Mouse (Mus musculus) kidney, postnatal 4 days (tissue): ENCODE results near the gene Aacs.
A peak's percentile ranks its signal among the peaks of the same experiment; 100 is the strongest.

Experiments
- DNase-seq, 2 experiments: peaks; one replicate each; pipeline ENCODE4 v3.0.0; 2021; ENCODE audit warnings: mixed read lengths in 2 of 2

Aacs gene

DNA sequence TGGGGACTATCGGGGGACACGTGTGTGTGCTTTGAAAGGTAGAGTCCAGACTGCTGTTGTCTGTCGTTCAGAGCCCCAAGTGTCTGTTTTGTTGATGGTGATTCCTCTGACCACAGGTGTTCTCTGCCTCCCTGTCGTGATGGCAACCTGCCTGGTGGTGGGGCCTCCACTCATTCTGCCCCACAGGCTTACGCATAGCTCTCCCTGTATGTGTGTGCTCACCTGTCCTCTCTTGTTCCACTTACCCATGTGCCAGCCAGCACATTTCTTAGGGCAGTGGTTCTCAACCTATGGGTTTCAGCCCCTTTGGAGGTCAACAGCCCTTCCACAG is 17.4 kb downstream of the Aacs start:
- no peak for DNase-seq

DNA sequence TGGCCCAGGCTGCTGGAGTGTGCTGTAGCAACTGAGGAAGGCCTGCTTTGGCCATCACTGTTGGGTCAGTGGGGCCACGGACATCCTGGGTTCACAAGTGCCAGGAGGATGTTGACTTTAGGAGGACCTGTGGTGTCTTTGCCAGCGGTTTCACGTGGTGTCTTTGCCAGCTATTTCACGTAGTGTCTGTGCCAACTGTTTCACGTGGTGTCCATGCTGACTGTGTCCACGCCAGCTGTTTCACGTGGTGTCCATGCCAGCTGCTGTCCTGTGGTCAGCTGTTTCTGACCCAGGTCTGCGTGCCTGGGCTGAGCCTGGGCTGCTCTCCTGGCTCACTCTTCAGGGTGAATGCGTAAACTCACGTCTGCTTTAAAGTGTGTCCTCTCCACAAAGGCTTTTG is 20.0 kb downstream of the Aacs start:
- DNase-seq, result no peak

DNA sequence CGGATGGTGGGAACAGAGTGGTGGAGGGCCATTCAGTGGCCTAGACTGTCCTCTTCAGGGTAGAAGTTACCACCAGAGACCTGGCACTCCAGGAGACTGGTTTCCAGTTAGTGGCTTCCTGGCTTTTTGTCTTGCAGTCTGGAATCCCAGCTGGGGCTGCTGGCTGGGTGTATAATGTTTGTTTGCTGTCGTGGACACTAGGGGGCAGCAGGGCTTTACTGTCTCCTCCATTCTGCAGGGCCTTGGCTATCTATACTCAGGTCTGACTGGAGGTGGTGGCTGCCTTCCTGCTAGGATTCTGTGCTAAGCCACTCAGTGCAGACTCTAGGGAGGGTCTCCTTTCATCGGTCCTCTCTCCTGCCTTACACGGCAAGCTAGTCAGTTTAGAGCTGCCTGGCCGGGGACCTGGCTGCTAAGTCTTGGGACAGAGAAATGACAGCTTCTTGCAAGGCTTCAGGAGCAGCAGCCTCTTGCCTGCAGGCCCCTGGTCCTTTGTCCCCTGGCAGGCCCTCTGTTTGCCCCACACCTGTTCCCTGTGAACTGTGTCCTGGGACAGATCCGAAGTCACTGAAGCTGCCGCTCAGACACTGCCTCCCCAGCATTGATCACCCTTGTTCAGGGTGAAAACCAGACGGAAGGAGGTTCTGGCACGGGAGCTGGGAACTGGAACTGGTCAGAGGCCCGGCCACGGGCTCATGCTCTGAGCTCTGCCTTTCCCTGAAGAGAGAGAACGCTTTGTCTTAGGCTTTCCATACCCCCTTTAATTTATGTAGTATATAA is 22.4 kb downstream of the Aacs start:
- DNase-seq, result peak; percentile 78 to 84

DNA sequence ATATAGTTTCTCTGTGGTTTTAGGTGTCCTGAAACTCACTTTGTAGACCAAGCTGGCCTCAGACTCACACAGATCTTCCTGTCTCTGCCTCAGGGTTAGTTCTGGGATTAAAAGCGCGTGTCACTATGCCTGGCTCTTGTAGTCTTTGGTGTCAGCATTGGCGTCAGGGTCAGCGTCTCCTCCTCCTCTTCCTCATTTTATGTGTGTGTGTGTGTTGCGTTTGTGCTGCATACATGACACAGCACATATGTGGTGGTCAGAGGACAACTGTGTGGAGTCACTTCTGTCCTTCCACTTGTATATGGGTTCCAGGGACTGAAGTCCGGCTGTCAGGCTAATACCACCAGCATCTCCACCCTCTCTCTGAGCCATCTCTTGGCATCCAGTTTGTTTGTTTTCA is 25.9 kb downstream of the Aacs start:
- no peak for DNase-seq

DNA sequence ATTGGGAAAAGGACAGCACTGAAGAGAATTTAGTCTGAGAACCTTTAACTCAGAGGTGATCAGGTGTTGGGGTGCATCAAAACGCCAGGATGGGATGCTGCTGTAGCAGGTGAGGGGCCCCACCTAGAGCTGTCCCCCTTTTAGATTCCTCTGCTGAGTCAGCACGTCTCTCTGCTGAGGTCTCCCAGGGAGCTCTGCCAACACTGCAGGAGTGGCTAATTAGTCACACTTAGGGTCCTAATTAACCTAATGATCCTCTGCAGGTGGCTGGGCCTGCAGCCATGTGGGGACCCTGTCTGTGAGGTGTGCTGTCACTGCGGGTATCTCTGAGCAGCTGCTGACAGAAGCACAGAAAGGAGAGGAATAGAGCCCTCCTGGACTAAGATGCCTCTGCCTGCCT is 26.6 kb downstream of the Aacs start:
- DNase-seq, result no peak

DNA sequence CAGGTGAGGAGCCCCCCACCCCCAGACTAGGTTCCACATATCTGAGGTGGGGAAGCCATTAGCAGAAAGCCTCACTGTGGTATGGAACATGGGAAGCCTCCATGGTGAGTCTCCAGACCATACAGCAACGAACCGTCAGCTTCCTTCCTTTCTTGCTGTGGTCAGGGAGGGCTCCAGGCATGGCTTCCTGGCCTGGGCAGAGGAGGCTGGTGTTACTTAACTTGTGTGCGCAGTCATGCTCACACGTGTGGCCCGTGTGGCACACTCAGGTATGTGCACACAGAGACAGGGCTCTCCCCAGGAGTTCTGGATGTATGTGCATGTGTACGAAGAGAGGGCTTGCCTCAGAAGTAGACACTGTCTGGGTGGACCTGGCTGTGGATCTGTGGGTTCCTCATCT is 28.0 kb downstream of the Aacs start:
- DNase-seq, result no peak

DNA sequence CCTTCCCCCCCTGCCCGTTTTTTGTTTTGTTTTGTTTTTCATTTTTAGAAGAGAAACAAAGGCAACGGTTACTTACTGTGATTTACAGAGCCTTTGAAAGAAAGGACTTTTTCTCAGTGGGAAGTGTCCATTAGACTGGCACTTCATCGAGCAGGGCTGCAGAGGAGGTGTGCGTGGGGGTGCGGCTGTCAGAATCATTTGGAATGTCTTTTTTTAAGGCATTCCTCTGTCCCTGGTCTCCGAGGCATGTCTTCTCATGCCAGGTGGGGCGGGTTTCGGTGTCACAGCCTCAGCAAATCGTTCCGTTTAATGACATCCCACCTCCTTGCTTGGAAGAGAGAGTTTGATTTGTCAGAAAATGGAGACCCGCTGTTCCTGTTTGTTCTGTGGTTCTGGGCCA is 29.1 kb downstream of the Aacs start:
- peak; percentile 53 to 72 for DNase-seq

DNA sequence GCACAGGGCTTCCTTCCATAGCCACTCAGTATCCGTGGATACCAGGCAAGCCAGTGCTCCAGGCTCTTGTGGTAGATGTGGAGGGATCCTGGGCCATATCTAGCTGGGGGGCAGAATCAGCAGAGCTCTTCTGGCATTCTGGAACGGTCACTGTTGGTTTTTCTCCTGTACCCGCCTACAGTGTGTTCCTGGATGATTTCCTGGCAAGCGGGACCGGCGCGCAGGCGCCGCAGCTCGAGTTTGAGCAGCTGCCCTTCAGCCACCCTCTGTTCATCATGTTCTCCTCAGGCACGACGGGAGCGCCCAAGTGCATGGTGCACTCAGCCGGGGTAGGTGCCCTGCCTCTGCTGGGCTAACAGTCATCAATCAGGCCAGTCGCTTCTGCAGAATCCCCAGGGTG is 30.4 kb downstream of the Aacs start:
- DNase-seq, result peak in 1 of 2 experiments; percentile 37

DNA sequence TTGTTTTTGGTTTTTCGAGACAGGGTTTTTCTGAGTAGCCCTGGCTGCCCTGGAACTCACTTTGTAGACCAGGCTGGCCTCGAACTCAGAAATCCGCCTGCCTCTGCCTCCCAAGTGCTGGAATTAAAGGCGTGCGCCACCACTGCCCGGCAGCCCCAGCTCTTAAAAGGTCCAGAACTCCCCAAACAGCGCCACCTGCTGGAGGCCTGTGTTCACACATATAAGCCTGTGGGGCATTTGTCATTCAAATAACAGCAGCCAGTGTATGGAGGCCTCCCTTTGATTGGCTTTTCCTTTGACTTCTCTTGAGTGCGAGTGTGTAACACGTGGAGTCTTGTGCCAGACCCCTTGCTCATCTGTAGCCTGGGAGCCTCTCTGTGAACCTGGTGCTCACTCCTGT is 32.0 kb downstream of the Aacs start:
- DNase-seq, result peak; percentile 34 to 37

DNA sequence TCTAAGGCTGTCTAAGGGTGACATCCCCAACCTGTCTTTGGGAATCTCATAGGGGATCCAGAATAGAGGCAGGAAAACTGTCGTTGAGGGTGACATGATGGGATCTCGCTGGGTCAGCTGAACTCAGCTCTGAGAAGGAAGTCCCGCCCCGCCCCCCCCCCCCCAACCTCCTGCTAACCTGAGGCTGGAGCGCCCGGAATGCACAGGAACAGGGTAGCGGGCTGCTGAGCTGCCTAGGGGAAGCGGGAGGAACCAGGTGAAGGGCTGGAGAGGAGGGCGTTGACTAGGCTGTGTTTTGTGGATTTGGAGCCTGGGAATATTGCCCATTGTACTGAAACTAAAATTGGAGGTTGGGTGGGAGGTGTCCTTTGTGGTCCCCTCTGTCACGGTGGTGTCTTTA is 32.4 kb downstream of the Aacs start:
- no peak for DNase-seq

DNA sequence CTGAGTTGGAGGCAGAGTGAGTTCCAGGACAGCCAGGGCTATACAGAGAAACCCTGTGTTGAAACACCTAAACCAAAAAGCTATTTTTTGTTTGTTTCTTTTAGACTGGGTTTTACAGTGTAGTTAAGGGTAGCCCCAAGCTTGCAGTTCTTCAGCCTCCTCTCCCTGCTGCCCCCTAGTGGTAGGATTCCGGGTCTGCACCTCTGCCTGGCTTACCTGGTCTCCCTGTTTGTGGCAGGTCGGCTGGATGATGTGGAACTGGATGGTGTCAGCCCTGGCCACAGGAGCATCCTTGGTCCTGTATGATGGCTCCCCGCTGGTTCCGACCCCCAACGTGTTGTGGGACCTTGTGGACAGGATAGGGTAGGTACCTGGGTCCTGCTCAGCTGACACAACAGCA is 33.9 kb downstream of the Aacs start:
- peak; percentile 64 to 68 for DNase-seq

DNA sequence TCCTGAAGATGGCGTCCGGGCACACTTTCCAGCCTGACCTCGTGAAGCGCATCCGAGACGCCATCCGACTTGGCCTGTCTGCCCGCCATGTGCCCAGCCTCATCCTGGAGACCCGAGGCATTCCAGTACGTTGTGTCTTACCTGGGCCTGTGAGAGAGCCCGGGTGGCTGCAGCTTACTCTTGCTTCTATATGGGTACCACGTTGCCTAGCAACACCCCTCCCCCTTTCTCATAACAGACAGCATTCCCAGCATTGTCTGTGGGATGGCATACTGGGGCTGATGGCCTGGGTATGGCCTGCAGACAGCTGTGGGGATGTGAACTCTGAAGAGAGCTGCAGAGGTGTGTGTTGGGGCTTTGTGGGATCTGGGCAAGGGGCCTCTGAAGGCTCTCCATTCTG is 39.4 kb downstream of the Aacs start:
- DNase-seq, result no peak

DNA sequence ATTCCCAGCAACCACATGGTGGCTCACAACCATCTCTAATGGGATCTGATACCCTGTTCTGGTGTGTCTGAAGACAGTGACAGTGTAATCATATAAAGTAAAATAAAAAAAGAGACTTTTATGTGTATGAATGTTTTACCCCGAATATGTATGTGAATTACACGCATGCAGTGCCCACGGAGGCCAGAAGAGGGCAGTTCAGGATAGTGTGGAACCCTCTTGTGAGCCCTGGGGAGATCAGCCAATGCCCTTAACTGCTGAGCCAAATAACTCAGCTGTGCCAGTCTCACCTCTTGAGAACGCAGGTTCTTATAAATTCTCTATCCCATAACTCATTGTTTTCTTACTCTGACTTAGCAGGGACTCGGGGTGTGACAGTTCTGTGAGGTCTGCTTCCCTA is 43.0 kb downstream of the Aacs start:
- DNase-seq, result peak; percentile 49 to 53

DNA sequence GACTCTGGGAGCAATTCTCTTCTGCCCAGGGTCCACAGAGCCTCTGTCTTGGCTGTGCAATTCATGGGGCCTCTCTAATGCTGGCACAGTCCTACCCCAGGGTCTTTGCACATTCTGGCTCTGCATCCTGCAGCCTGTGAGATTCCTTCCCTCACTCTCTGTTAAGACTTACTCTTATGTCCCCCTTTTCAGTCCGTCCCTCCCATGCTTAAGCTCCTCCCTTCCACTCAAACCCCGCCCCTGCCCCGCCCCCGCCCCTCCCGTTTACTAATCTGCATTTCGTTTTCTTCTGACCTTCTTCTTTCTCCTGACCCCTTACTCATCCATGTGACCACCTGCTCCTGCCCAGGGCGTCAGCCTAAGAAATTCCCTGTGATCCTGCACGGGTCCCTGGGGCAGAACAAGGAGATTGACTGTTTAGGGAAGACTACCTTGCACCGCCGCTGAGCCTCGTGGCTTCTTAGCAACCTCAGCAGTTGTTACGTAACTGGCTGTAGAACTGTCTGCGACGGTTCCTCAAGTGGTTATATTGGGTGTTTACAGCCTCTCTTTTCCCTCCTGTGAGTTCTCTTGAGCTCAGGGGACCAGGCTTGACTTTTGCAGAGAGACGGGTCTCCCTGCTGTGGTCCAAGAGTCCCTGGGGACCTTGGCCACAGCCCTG is 45.4 kb downstream of the Aacs start:
- no peak for DNase-seq

DNA sequence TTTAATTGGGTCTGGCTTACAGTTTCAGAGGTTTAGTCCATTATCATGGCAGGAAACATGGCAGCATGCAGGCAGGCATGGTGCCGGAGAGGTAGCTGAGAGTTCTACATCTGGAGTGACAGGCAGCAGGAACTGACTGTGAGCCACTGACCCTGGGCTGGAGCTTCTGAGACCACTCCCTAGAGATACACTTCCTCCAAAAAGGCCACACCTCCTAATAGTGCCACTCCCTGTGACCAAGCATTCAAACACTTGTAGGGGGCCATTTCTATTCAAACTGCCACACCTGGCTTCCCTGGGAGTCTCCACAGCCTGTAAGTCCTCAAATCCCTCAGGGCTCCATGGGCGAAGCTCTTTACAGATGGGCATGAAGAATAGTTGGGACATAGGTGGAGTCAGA is 47.7 kb downstream of the Aacs start:
- no peak for DNase-seq

DNA sequence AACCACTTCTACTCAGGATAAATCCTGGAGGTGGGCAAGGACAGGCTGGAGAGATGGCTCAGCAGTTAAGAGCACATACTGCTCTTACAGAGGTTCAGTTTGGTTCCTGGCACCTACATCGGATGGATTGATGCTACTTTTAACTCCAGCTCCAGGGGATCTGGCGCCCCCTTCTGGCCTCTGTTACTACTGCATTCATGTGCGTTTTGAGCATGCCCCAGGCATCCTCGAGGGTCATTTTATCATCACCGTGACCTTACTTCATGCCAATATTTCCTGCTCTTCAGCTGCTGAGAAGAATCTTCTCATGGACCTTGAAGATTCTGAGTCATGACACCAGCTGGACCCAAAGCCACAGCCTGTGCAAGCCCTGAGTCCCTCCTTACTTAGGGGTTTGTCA is 49.9 kb downstream of the Aacs start:
- peak; percentile 25 to 26 for DNase-seq

DNA sequence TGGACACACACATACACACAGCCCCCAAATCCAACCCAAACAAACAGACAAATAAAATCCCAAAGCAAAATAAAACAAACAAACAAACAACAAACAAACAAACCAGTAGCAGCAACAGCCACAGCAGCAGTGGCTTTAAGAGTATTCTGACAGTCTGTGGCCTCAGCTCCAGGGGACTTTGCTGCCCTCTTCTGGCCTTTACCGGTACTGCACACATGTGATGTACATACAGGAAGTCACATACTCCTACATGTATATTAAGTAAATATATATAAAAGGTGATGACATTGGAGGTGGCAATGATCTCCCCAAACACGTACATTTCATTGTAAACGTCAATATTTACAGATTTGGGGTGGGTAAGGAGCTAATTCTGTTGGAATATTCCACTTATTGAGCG is 50.9 kb downstream of the Aacs start:
- DNase-seq, result peak; percentile 49

DNA sequence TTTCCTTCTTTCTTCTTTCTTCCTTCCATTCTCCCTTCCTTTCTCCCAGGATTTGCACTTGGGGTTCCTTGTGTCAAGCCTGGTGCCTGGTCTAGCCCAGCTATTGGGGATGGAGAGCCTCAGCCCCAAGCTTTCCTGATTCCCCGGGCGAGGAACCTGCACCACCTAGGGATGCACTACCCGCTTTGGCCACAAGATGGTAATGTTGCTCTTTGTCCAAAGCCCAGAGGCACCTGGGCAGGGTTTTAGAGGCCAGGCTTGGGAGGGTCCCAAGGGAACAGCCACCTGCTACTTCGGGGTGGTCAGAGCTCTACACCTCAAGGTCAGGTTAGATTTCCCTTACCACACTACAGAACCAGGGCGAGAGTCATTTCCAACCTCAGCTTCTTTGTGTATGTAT is 53.5 kb downstream of the Aacs start:
- peak; percentile 83 to 85 for DNase-seq

DNA sequence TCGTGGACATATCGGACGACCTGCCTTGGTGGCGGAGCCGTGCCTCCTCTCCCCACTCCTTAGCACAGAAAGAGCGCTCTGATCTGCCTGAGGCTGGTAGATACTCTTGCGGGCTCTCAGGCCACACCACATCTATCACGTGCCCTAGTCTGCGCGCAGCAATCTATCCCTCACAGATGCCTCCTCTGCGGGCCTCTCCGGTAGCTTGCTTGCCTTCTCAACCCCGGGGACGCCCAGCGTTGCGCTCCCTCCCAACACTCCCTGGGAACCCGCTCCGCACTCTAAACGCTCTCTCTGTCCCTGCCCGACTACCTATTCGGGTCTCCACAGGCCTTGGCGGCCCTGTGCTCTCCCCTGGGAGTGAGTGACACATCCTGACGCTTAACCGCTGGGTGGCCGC is 56.0 kb downstream of the Aacs start, which contains the start of gene Tmem132b:
TSS of gene Tmem132b (plus strand) at position 141 of the 400 bp plus-strand sequence.
- peak; percentile 12 to 23 for DNase-seq

DNA sequence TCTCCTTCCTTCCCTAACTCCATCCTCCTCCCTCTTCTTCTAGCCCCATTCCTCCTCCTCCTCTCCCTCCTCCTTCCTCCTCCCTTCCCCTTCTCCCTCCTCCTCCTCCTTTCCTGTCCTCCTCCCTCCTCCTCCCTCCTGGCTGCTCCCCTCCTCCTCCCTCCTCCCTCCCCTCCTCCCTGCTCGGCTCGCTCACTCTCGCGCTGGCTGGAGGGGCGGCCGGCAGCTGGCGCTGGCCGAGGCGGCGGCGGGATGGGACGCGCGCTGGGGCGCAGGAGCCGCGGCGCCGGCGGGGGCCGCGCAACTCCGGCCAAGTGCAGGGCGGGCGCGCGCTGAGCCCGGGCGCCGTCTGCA is 56.6 kb downstream of the Aacs start:
- DNase-seq, result peak; percentile 53 to 66

DNA sequence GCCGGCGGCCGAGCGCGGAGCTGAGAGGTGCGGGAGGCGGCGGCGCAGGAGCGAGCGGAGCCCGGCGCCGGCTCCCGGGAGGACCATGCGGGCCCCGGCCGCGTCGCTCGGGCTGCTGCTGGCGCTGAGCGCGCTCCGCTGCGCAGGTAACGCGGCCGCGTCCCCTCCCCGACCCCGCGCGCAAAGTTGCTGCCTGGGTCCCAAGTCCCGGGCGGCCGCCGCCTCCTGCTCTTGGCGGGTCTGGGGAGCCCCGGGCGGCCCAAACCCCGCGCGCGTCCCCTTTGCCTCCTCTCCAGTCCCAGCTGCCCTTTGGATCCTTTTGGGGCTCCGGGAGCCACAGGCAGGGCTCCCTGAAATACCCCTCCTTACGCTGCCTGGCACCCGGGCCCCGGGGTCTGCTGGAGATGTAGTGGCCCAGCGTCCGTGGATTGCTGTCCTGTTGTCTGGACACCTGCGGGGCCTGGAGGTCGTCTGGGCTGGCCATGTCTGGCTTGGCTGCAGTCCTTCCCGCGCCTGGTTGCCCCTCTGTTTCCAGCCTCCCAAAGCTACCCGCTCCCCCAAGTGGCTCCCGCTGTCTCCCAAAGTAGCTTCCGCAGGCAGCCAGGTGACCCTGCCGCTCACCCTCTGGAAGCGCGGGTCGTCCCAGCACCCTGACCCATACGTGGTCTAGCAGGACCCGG is 57.1 kb downstream of the Aacs start:
- no peak for DNase-seq

DNA sequence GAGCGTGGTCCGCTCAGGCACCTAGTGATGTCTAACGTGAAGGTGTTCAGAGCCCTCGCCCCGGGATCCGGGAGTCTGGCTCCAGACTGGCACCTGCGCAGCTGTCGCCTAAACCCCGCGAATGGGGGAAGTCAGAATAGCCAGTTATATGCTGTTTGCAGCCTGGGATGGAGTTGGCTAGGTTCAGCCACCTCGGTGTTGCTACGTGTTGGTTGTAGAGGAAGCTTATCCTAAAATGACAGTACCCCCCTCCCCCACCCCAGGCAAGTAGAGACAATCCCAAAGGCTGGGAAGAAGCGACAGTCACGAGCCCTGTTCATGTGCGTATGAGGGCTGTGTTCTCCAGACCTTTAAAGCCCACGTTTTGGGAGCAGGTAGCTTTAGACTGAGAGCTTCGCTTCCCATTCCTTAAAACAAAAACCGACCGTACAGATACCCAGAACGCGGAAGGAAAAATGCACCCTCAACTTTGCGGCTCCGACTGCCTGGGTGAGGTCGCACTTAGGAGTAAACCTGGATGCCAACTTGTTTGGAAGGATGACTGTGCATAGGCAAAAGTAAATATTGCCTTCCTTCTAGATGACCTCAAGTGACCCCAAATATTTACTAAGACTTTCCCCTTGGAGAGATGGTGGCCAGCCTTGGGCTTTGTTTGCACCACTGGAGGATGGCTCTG is 57.7 kb downstream of the Aacs start:
- DNase-seq, result no peak

DNA sequence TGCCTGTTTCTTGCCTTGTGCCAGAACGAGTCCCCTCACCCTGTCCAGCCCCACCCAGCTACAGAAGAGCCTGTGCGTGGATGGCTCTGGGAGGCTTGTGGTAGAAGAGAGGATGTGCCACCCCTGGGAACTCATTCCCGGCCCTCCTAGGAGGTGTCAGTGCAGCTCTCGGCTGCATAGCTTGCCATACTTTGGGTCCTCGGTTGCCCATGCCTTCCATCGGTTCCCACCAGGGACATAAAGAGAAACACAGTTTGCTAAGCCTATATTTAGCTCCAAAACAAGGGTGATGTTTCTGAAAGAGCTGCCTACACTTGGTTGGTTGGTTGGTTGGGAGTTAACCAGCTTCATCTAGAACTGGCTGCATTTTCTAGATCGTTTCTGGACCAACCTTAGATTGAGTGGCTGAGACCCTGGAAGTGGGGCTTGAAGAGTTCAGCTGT is 58.6 kb downstream of the Aacs start:
- no peak for DNase-seq
